Mouse (Mus musculus) forebrain, embryonic 11.5 days (tissue): ENCODE data around the gene Rdh16. TPM values are rescaled to one million over a fixed set of nuclear protein-coding genes. Genes with fewer than 3 reads are reported as not detected.
"Not testable (repeated sequence)": the region's sequence is repeated elsewhere in the genome, so short reads cannot be mapped to it uniquely, and the experiment has no call there.

Source experiments
- ATAC-seq: fragments of 200-750 bp; cut with Nextera tagmentation; replicated peaks from 2 replicates; pipeline ENCODE4 v1.8.0; 2017; ENCODE audit warnings: moderate TSS enrichment; ENCODE audit not compliant: low FRiP score
- DNase-seq: peaks from one replicate; pipeline ENCODE4 v3.0.0-alpha.2; 2017; ENCODE audit warnings: low spot score
- H3K27ac ChIP-seq: fragments of 300-500 bp; sonication (generic); 2 replicates; pipeline ENCODE4 v1.5.1; 2014; ENCODE audit warnings: low read depth, low read length
- H3K27me3 ChIP-seq: fragments of 300-500 bp; sonication (generic); 2 replicates; pipeline ENCODE4 v1.6.1; 2014; ENCODE audit warnings: mild to moderate bottlenecking, low read length, mixed read lengths; ENCODE audit not compliant: control insufficient read depth, insufficient read depth
- H3K36me3 ChIP-seq: fragments of 300-500 bp; sonication (generic); 2 replicates; pipeline ENCODE4 v1.6.1; 2014; ENCODE audit warnings: mild to moderate bottlenecking, low read length, moderate library complexity, mixed read lengths; ENCODE audit not compliant: control insufficient read depth, insufficient read depth
- H3K4me1 ChIP-seq: fragments of 300-500 bp; sonication (generic); replicated peaks from 2 replicates; pipeline ENCODE4 v1.6.1; 2014; ENCODE audit warnings: low read length, mixed read lengths; ENCODE audit not compliant: control insufficient read depth, insufficient read depth
- H3K4me2 ChIP-seq: fragments of 300-500 bp; sonication (generic); 2 replicates; pipeline ENCODE4 v1.6.1; 2014; ENCODE audit warnings: low read depth, mild to moderate bottlenecking, low read length, moderate library complexity, mixed read lengths; ENCODE audit not compliant: severe bottlenecking
- H3K4me3 ChIP-seq: fragments of 300-500 bp; sonication (generic); 2 replicates; pipeline ENCODE4 v1.5.1; 2014; ENCODE audit warnings: low read depth, low read length
- H3K9ac ChIP-seq: fragments of 300-500 bp; sonication (generic); 2 replicates; pipeline ENCODE4 v1.6.1; 2014; ENCODE audit warnings: low read length
- H3K9me3 ChIP-seq: fragments of 300-500 bp; sonication (generic); 2 replicates; pipeline ENCODE4 v1.6.1; 2016; ENCODE audit warnings: low read length, mixed read lengths; ENCODE audit not compliant: control insufficient read depth
- WGBS: fragments of 180-500 bp; shearing (Covaris S2); extraction: QIAGEN DNeasy Blood & Tissue Kit; methylation state at CpG from one replicate; pipeline ENCODE4 v1.1.7; 2014; 5-methylcytosine and 5-hydroxymethylcytosine counted together
- polyA plus RNA-seq: library from polyadenylated mRNA; unstranded; fragments of >200 nt; fragmentation: Nextera tagmentation; extraction: Ambion mirVana; gene quantifications from 2 replicates; pipeline ENCODE4 v1.2.1, GENCODE M21; 2014

Rdh16 gene
- polyA plus RNA-seq, 1 experiment from 2014 or later: not detected

GRCm38 (mm10) chr10:127766564-127766963 lies 34.4 kb upstream of the Rdh16 start:
- H3K9me3 ChIP-seq: no peaks in the 10 kb centered on the region
- H3K27me3 ChIP-seq: no peaks in the 10 kb centered on the region
- ATAC-seq (no peak), DNase-seq (no peak)
- no peaks in the 10 kb centered on the region for H3K4me1 ChIP-seq
- no peak overlapping the region for H3K4me2 ChIP-seq
- H3K4me3 ChIP-seq: no peak overlapping the region
- WGBS: 85% methylated on average over 1 of the region's 1 CpGs
- no peak overlapping the region for H3K9ac ChIP-seq
- H3K27ac ChIP-seq: no peak overlapping the region
- H3K36me3 ChIP-seq: no peaks in the 10 kb centered on the region

GRCm38 (mm10) chr10:127776011-127776410 lies 24.9 kb upstream of the Rdh16 start, which contains the start of gene Rdh9:
Gene Rdh9, plus strand, starts transcription at chr10:127776386.
- no peak within 1 kb of the TSS for H3K4me3 ChIP-seq
- 89% methylated on average over 2 of the region's 2 CpGs for WGBS
- no peak for DNase-seq
- no peaks in the 10 kb centered on the region for H3K27me3 ChIP-seq
- no peak within 1 kb of the TSS for H3K27ac ChIP-seq
- no peaks in the 10 kb centered on the region for H3K9me3 ChIP-seq
- H3K9ac ChIP-seq: no peak within 1 kb of the TSS
- no peaks in the 10 kb centered on the region for H3K36me3 ChIP-seq
- H3K4me2 ChIP-seq: no peak within 1 kb of the TSS
- no peak for ATAC-seq
- no peaks in the 10 kb centered on the region for H3K4me1 ChIP-seq

GRCm38 (mm10) chr10:127782321-127782720 lies 18.6 kb upstream of the Rdh16 start:
- 96% methylated on average over 17 of the region's 17 CpGs for WGBS
- not testable (repeated sequence) for H3K9ac ChIP-seq, H3K9me3 ChIP-seq, H3K36me3 ChIP-seq, H3K4me3 ChIP-seq, H3K27ac ChIP-seq, ATAC-seq, H3K4me2 ChIP-seq, H3K27me3 ChIP-seq, DNase-seq, H3K4me1 ChIP-seq

GRCm38 (mm10) chr10:127785411-127785810 lies 15.5 kb upstream of the Rdh16 start:
- ATAC-seq: not testable (repeated sequence)
- 83% methylated on average over 1 of the region's 1 CpGs for WGBS

GRCm38 (mm10) chr10:127799295-127799694 lies 1.7 kb upstream of the Rdh16 start:
- H3K9me3 ChIP-seq: no peaks in the 10 kb centered on the region

More at GRCm38 (mm10) chr10:127785411-127785810, 15.5 kb upstream of the Rdh16 start:
- H3K27ac ChIP-seq, H3K4me2 ChIP-seq, H3K9me3 ChIP-seq, H3K36me3 ChIP-seq, H3K9ac ChIP-seq, H3K4me3 ChIP-seq, DNase-seq, H3K27me3 ChIP-seq, H3K4me1 ChIP-seq: not testable (repeated sequence)

GRCm38 (mm10) chr10:127801612-127802011 lies 660 bp downstream of the Rdh16 start:
- Histone ChIP-seq H3K36me3 (no peaks in the 10 kb centered on the region), H3K9me3 (no peaks in the 10 kb centered on the region), H3K27me3 (no peaks in the 10 kb centered on the region), H3K4me2 (no peak overlapping the region), H3K9ac (no peak overlapping the region), H3K4me1 (no peaks in the 10 kb centered on the region), H3K4me3 (no peak overlapping the region), H3K27ac (no peak overlapping the region)
- no peak for DNase-seq
- ATAC-seq: no peak
- WGBS: 90% methylated on average over 2 of the region's 2 CpGs

More at GRCm38 (mm10) chr10:127799295-127799694, 1.7 kb upstream of the Rdh16 start:
- H3K9ac ChIP-seq: no peak overlapping the region
- H3K4me3 ChIP-seq: no peak overlapping the region
- no peaks in the 10 kb centered on the region for H3K27me3 ChIP-seq
- DNase-seq: no peak
- no peaks in the 10 kb centered on the region for H3K36me3 ChIP-seq
- no peaks in the 10 kb centered on the region for H3K4me1 ChIP-seq
- 84% methylated on average over 1 of the region's 1 CpGs for whole genome bisulfite sequencing
- no peak for ATAC-seq
- no peak overlapping the region for H3K27ac ChIP-seq
- no peak overlapping the region for H3K4me2 ChIP-seq

- H3K4me3 ChIP-seq: no peak overlapping the region
- no peaks in the 10 kb centered on the region for H3K36me3 ChIP-seq
- DNase-seq (no peak), ATAC-seq (no peak)
- no peaks in the 10 kb centered on the region for H3K27me3 ChIP-seq
- no peaks in the 10 kb centered on the region for H3K4me1 ChIP-seq
- no peak overlapping the region for H3K9ac ChIP-seq
- WGBS: 79% methylated on average over 5 of the region's 5 CpGs
- H3K27ac ChIP-seq: no peak overlapping the region
- H3K9me3 ChIP-seq: no peaks in the 10 kb centered on the region
- H3K4me2 ChIP-seq: no peak overlapping the region
Measured at GRCm38 (mm10) chr10:127802236-127802635, 1.3 kb downstream of the Rdh16 start.

- Histone ChIP-seq H3K4me2 (no peak overlapping the region), H3K27me3 (no peaks in the 10 kb centered on the region), H3K4me1 (no peaks in the 10 kb centered on the region), H3K4me3 (no peak overlapping the region), H3K9ac (no peak overlapping the region), H3K27ac (no peak overlapping the region), H3K9me3 (no peaks in the 10 kb centered on the region), H3K36me3 (no peaks in the 10 kb centered on the region)
- no peak for ATAC-seq
- no peak for DNase-seq
- 63% methylated on average over 7 of the region's 7 CpGs for WGBS
Measured at GRCm38 (mm10) chr10:127804416-127804815, 3.5 kb downstream of the Rdh16 start.

GRCm38 (mm10) chr10:127815888-127816287 lies 14.9 kb downstream of the Rdh16 start:
- no peaks in the 10 kb centered on the region; the same call in 1 of the 2 replicates for H3K9me3 ChIP-seq
- H3K4me2 ChIP-seq: no peak overlapping the region

More at GRCm38 (mm10) chr10:127815888-127816287, 14.9 kb downstream of the Rdh16 start:
- H3K27ac ChIP-seq: no peak overlapping the region
- no peaks in the 10 kb centered on the region for H3K27me3 ChIP-seq
- DNase-seq (no peak), ATAC-seq (no peak)
- no peak overlapping the region for H3K9ac ChIP-seq
- H3K36me3 ChIP-seq: no peaks in the 10 kb centered on the region
- H3K4me1 ChIP-seq: no peaks in the 10 kb centered on the region
- no peak overlapping the region for H3K4me3 ChIP-seq
